Mouse (Mus musculus): ENCODE results near the gene Rtkn2. TPM values are rescaled to one million over a fixed set of nuclear protein-coding genes. Genes with fewer than 3 reads are reported as not detected.

Rtkn2 gene
- polyA plus RNA-seq, 1 experiment from 2014 or later = 6.5 TPM

DNA sequence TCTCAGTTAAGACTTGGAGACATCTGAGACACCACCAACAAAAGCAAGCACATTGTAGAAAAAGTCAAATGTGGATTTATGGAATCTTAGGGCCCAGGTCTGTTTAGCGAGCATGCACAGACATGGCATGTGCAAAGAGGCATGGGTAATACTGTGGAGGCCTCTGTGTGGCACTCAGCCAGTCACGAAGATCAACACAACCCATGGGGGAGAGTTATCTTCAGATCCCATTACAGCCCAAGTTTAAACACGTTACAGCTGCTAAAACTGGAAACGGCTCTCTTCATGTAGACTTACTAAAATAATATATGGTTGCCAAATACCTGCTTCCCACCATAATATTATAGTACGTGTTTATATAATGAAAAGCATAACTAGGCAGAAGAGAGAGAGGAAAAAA is 124.6 kb downstream of the Rtkn2 start:
- Histone ChIP-seq H3K4me3 (ENCODE audit: low read depth, low read length) (no peak overlapping the region), H3K9me3 (replicated peaks; ENCODE audit: control insufficient read depth, low read length) (no peaks in the 10 kb centered on the region), H3K9ac (ENCODE audit: low read depth, low read length) (no peak overlapping the region), H3K27me3 (ENCODE audit: control insufficient read depth, insufficient read depth, low read length) (no peaks in the 10 kb centered on the region), H3K4me2 (no peak overlapping the region), H3K4me1 (ENCODE audit: control insufficient read depth, insufficient read depth, low read length) (peaks cover 19% of the 10 kb centered on the region), H3K36me3 (ENCODE audit: control insufficient read depth, insufficient read depth, low read length) (no peaks in the 10 kb centered on the region), H3K27ac (ENCODE audit: low read depth, low read length) (peak overlapping the region; percentile 79)
- 36% methylated on average over 5 of the region's 5 CpGs for WGBS (ENCODE audit: insufficient replicate concordance)
- no peak for ATAC-seq (replicated peaks; ENCODE audit: insufficient number of reproducible peaks, low FRiP score, low TSS enrichment)

DNA sequence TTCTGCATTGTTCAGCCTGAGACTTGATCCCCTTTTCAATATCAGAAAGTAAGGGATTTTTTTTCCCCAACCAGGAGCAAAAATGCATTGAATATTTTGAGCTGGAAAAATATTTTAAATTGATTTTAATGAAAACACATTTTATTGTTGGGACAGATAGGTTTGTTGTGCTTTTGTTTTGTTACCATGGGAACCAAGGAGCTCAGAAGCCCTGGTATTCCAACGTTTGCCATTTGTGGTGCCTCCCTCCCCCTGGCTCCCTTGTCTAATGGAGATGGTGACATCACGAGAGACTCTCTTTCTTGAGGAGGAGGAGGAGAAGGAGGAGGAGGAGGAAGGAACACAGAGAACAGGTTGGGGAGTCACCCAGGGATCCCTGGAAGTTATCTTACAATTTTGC is 125.1 kb downstream of the Rtkn2 start:
- no peaks in the 10 kb centered on the region for H3K27me3 ChIP-seq (ENCODE audit: control insufficient read depth, insufficient read depth, low read length)
- H3K9me3 ChIP-seq (replicated peaks; ENCODE audit: control insufficient read depth, low read length) = no peaks in the 10 kb centered on the region
- H3K4me2 ChIP-seq = no peak overlapping the region
- H3K27ac ChIP-seq (ENCODE audit: low read depth, low read length) = peak overlapping the region; percentile 79
- peaks cover 19% of the 10 kb centered on the region for H3K4me1 ChIP-seq (ENCODE audit: control insufficient read depth, insufficient read depth, low read length)
- 9% methylated on average over 2 of the region's 2 CpGs for WGBS (ENCODE audit: insufficient replicate concordance)
- H3K9ac ChIP-seq (ENCODE audit: low read depth, low read length) = 0 out of 2 replicates have a peak overlapping the region, but pooled peaks have one; percentile 10
- ATAC-seq (replicated peaks; ENCODE audit: insufficient number of reproducible peaks, low FRiP score, low TSS enrichment) = no peak
- no peaks in the 10 kb centered on the region for H3K36me3 ChIP-seq (ENCODE audit: control insufficient read depth, insufficient read depth, low read length)
- no peak overlapping the region for H3K4me3 ChIP-seq (ENCODE audit: low read depth, low read length)

DNA sequence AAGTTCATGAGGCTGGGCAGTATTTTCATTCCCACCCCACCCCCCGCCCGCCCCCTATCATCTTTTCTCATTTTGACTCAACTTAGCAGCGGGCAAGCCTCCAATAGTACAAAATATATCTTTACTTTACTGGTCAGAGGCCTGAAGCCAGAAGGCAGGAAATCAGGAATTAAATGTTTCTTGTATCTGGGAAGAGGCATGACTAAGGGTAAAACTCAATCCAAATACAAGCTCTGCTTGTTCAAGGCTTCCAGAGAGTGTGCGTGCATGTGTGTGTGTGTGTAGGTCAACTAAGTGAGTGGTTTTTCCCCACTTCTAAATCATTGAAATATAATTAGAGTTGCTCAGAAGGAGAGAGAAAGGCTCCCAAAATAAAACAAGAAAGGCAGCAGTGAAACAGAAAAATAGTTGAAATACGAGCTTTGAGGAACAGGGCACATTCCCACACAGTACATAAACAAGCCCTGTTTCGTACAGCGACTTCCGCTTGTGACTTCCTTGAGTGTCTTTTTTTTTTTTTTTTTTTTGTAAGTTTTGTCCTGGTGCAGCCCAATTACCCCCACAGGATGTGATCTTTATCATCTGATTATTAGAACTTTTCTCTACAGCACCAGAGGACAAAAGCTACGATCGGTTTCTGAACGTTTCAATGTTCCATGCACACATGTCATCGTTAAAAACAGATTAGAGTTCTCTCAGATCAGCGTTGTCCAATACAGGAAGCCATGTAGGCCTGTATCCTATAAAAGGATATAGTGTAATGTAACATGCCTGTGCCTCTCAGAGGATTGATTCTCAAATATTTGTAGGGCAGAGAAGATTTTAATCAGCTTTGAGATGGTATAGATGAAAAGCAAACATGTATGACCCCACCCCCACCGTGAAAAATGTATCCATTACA is 125.8 kb downstream of the Rtkn2 start:
- H3K36me3 ChIP-seq (ENCODE audit: control insufficient read depth, insufficient read depth, low read length) = no peaks in the 10 kb centered on the region
- peaks cover 19% of the 10 kb centered on the region for H3K4me1 ChIP-seq (ENCODE audit: control insufficient read depth, insufficient read depth, low read length)
- H3K9me3 ChIP-seq (replicated peaks; ENCODE audit: control insufficient read depth, low read length) = no peaks in the 10 kb centered on the region
- no peak overlapping the region for H3K9ac ChIP-seq (ENCODE audit: low read depth, low read length)
- no peak for ATAC-seq (replicated peaks; ENCODE audit: insufficient number of reproducible peaks, low FRiP score, low TSS enrichment)
- H3K4me2 ChIP-seq = no peak overlapping the region
- no peaks in the 10 kb centered on the region for H3K27me3 ChIP-seq (ENCODE audit: control insufficient read depth, insufficient read depth, low read length)
- H3K4me3 ChIP-seq (ENCODE audit: low read depth, low read length) = no peak overlapping the region
- H3K27ac ChIP-seq (ENCODE audit: low read depth, low read length) = peak overlapping the region; percentile 79
- 59% methylated on average over 14 of the region's 14 CpGs for WGBS (ENCODE audit: insufficient replicate concordance)

DNA sequence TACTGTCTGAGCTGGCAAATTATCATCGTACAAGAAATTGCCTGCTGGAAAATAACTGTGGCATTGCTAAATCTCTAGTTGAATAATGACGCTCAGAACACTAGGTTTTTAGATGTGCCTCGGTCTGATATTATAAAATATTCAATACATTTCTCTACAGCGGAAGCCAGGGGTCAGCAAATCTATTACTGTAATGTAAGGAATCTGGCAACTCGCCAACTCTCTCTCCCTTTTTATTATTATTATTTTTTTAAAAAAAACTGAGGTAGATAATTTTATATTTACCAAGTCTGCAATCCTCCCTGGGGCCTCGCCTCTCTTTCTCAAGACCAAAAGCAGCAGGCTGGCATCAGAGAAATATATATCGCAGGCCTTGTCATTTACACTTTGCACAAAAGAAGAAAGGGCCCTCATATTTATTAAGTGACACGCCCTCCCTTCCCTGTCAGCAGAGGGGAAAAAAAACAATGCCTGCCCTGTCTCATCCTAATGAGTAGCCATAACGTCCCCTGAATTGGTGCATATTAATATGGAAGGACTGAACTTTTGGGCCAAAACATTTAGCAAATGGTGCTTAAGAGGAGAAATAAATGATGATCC is 127.1 kb downstream of the Rtkn2 start:
- WGBS (ENCODE audit: insufficient replicate concordance) = 75% methylated on average over 9 of the region's 9 CpGs
- H3K9me3 ChIP-seq (replicated peaks; ENCODE audit: control insufficient read depth, low read length) = no peaks in the 10 kb centered on the region
- H3K27ac ChIP-seq (ENCODE audit: low read depth, low read length) = no peak overlapping the region
- H3K27me3 ChIP-seq (ENCODE audit: control insufficient read depth, insufficient read depth, low read length) = no peaks in the 10 kb centered on the region
- no peak overlapping the region for H3K4me3 ChIP-seq (ENCODE audit: low read depth, low read length)
- H3K4me2 ChIP-seq = no peak overlapping the region
- H3K9ac ChIP-seq (ENCODE audit: low read depth, low read length) = no peak overlapping the region
- H3K4me1 ChIP-seq (ENCODE audit: control insufficient read depth, insufficient read depth, low read length) = peaks cover 27% of the 10 kb centered on the region
- no peak for ATAC-seq (replicated peaks; ENCODE audit: insufficient number of reproducible peaks, low FRiP score, low TSS enrichment)
- no peaks in the 10 kb centered on the region for H3K36me3 ChIP-seq (ENCODE audit: control insufficient read depth, insufficient read depth, low read length)

DNA sequence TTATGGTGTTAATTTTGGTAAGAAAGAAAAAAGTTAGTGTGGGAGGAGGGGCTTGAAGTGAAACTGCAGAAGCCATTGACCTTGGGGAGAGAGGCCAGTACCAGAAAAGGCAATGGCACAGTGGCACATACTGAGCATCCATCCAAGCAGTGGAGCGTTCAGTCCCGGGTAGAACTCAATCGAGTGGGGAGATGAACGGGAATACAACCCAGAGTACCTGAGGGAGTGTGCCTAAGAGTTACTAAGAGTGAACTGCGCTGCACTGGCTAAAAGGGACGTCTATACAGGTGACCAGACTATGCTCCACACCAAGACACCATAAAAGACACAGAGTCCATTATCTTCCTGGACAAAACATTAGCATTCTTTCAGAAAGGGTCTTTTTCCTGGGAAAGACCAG is 128.3 kb downstream of the Rtkn2 start:
- Histone ChIP-seq H3K4me1 (ENCODE audit: control insufficient read depth, insufficient read depth, low read length) (peaks cover 27% of the 10 kb centered on the region), H3K9ac (ENCODE audit: low read depth, low read length) (no peak overlapping the region), H3K4me3 (ENCODE audit: low read depth, low read length) (no peak overlapping the region), H3K4me2 (no peak overlapping the region), H3K9me3 (replicated peaks; ENCODE audit: control insufficient read depth, low read length) (no peaks in the 10 kb centered on the region), H3K27me3 (ENCODE audit: control insufficient read depth, insufficient read depth, low read length) (no peaks in the 10 kb centered on the region), H3K27ac (ENCODE audit: low read depth, low read length) (no peak overlapping the region), H3K36me3 (ENCODE audit: control insufficient read depth, insufficient read depth, low read length) (no peaks in the 10 kb centered on the region)
- WGBS (ENCODE audit: insufficient replicate concordance) = 77% methylated on average over 6 of the region's 6 CpGs
- ATAC-seq (replicated peaks; ENCODE audit: insufficient number of reproducible peaks, low FRiP score, low TSS enrichment) = no peak

Other genes starting within 250 kb of the Rtkn2 start
- gene Zfp365, start 66.9 kb upstream of the Rtkn2 start, polyA plus RNA-seq (2014; fragmentation: Nextera tagmentation; extraction: Ambion mirVana) = 0.76 and 0.77 TPM in 2 replicates